Mouse (Mus musculus) CH12.LX (cell line): ENCODE data around the gene Gab1. TPM values are rescaled to one million over a fixed set of nuclear protein-coding genes. Genes with fewer than 3 reads are reported as not detected.
A peak's percentile ranks its signal among the peaks of the same experiment; 100 is the strongest.

ENCODE experiments used
- DNase-seq: peaks from one replicate; pipeline ENCODE4 v3.0.0-alpha.2; 2013; ENCODE audit errors: extremely low read depth
- H3K27ac ChIP-seq: 2 replicates; pipeline ENCODE4 v1.5.1; 2012; ENCODE audit warnings: low read depth, mild to moderate bottlenecking, control low read depth, moderate library complexity; ENCODE audit not compliant: insufficient read depth
- H3K27me3 ChIP-seq: replicated peaks from 2 replicates; pipeline ENCODE3; 2012; ENCODE audit warnings: inconsistent platforms
- H3K36me3 ChIP-seq, 2 experiments: replicated peaks in 1 of 2; 2 replicates each; pipeline versions ENCODE3 to v1.6.1; 2012; ENCODE audit warnings: inconsistent platforms in 1 of 2, low read length in 1 of 2, mild to moderate bottlenecking in 1 of 2, mixed read lengths in 1 of 2, moderate library complexity in 1 of 2; ENCODE audit not compliant: control insufficient read depth in 1 of 2, insufficient read depth in 1 of 2
- H3K4me1 ChIP-seq, 2 experiments: 2 replicates each; pipeline ENCODE4 v1.6.1; 2012; ENCODE audit warnings: inconsistent platforms in 1 of 2, moderate library complexity in 1 of 2; ENCODE audit not compliant: insufficient read depth in 2 of 2, control insufficient read depth in 1 of 2
- H3K4me2 ChIP-seq: 2 replicates; pipeline ENCODE4 v1.6.1; 2012; ENCODE audit warnings: low read depth, mild to moderate bottlenecking, control low read depth; ENCODE audit not compliant: poor library complexity, insufficient read depth, severe bottlenecking
- H3K4me3 ChIP-seq, 3 experiments: fragments of 150-350 bp in 1 of 3; sonication (generic) in 1 of 3; replicated peaks in 1 of 3; 2 replicates each; pipeline versions ENCODE3 to v1.5.1; 2011 to 2012; ENCODE audit warnings: low read depth in 2 of 3, low read length in 2 of 3, mild to moderate bottlenecking in 2 of 3, moderate library complexity in 2 of 3, control low read depth in 1 of 3, improper control_type of control experiment in 1 of 3, inconsistent platforms in 1 of 3, mixed read lengths in 1 of 3; ENCODE audit not compliant: poor library complexity in 1 of 3
- H3K79me2 ChIP-seq: replicated peaks from 2 replicates; pipeline ENCODE4 v1.6.1; 2012; ENCODE audit warnings: mild to moderate bottlenecking, moderate library complexity; ENCODE audit not compliant: control insufficient read depth, poor library complexity, insufficient read depth, severe bottlenecking; ENCODE audit errors: extremely low read depth
- H3K9ac ChIP-seq: 2 replicates; pipeline ENCODE4 v1.6.1; 2012; ENCODE audit warnings: low read depth, mild to moderate bottlenecking, control low read depth, moderate library complexity; ENCODE audit not compliant: insufficient read depth
- H3K9me3 ChIP-seq: replicated peaks from 2 replicates; pipeline ENCODE3; 2012; ENCODE audit warnings: low read length, inconsistent platforms, mixed read lengths
- BHLHE40 ChIP-seq: IDR thresholded peaks from 2 replicates; pipeline ENCODE4 v1.6.1; 2011; ENCODE audit warnings: mild to moderate bottlenecking, low read depth, low read length, improper control_type of control experiment
- CHD1 ChIP-seq: IDR thresholded peaks from 2 replicates; pipeline ENCODE4 v1.6.1; 2012; ENCODE audit warnings: low read depth, low read length, improper control_type of control experiment, inconsistent platforms
- CHD2 ChIP-seq: IDR thresholded peaks from 2 replicates; pipeline ENCODE4 v1.6.1; 2011; ENCODE audit warnings: low read length, improper control_type of control experiment
- CTCF ChIP-seq, 2 experiments: IDR thresholded peaks in 1 of 2; conservative IDR thresholded peaks in 1 of 2; 2 replicates each; pipeline ENCODE4 v1.5.1; 2011 to 2012; ENCODE audit warnings: low read depth in 2 of 2, low read length in 2 of 2, improper control_type of control experiment in 1 of 2, inconsistent platforms in 1 of 2, mild to moderate bottlenecking in 1 of 2, moderate library complexity in 1 of 2
- E2F4 ChIP-seq: IDR thresholded peaks from 2 replicates; pipeline ENCODE4 v1.6.1; 2011; ENCODE audit warnings: low read depth, low read length, improper control_type of control experiment; ENCODE audit not compliant: insufficient replicate concordance
- ELF1 ChIP-seq: IDR thresholded peaks from 2 replicates; pipeline ENCODE4 v1.6.1; 2014; ENCODE audit warnings: low read depth, mild to moderate bottlenecking, inconsistent platforms, low read length, improper control_type of control experiment
- EP300 ChIP-seq: IDR thresholded peaks from 2 replicates; pipeline ENCODE4 v1.6.1; 2011; ENCODE audit warnings: low read length, improper control_type of control experiment
- ETS1 ChIP-seq: conservative IDR thresholded peaks from 2 replicates; pipeline ENCODE4 v1.6.1; 2012; ENCODE audit warnings: low read depth, mild to moderate bottlenecking, inconsistent platforms, low read length, improper control_type of control experiment, moderate library complexity
- GABPA ChIP-seq: IDR thresholded peaks from 2 replicates; pipeline ENCODE4 v1.6.1; 2012; ENCODE audit warnings: low read depth, low read length, improper control_type of control experiment, inconsistent platforms; ENCODE audit not compliant: insufficient replicate concordance
- HCFC1 ChIP-seq: IDR thresholded peaks from 2 replicates; pipeline ENCODE4 v1.6.1; 2012; ENCODE audit warnings: low read depth, mild to moderate bottlenecking, inconsistent platforms, low read length, improper control_type of control experiment
- IRF4 ChIP-seq: IDR thresholded peaks from 2 replicates; pipeline ENCODE4 v1.6.1; 2014; ENCODE audit warnings: low read depth, mild to moderate bottlenecking, inconsistent platforms, low read length, improper control_type of control experiment
- JUN ChIP-seq: IDR thresholded peaks from 2 replicates; pipeline ENCODE4 v1.6.1; 2011; ENCODE audit warnings: low read depth, mild to moderate bottlenecking, low read length, improper control_type of control experiment, moderate library complexity; ENCODE audit not compliant: insufficient read depth
- JUND ChIP-seq: conservative IDR thresholded peaks from 2 replicates; pipeline ENCODE4 v1.6.1; 2011; ENCODE audit warnings: low read depth, low read length, improper control_type of control experiment
- KAT2A ChIP-seq: IDR thresholded peaks from 2 replicates; pipeline ENCODE4 v1.6.1; 2012; ENCODE audit warnings: low read length, improper control_type of control experiment, inconsistent platforms; ENCODE audit not compliant: insufficient replicate concordance
- MAFK ChIP-seq: IDR thresholded peaks from 2 replicates; pipeline ENCODE4 v1.6.1; 2011; ENCODE audit warnings: low read length, improper control_type of control experiment; ENCODE audit not compliant: insufficient replicate concordance
- MAX ChIP-seq: IDR thresholded peaks from 2 replicates; pipeline ENCODE4 v1.6.1; 2011; ENCODE audit warnings: low read length, improper control_type of control experiment
- MAZ ChIP-seq: IDR thresholded peaks from 2 replicates; pipeline ENCODE4 v1.6.1; 2012; ENCODE audit warnings: low read depth, mild to moderate bottlenecking, inconsistent platforms, low read length, improper control_type of control experiment, moderate library complexity
- MEF2A ChIP-seq: IDR thresholded peaks from 2 replicates; pipeline ENCODE4 v1.6.1; 2014; ENCODE audit warnings: low read depth, mild to moderate bottlenecking, inconsistent platforms, low read length, improper control_type of control experiment, borderline replicate concordance
- MXI1 ChIP-seq: IDR thresholded peaks from 2 replicates; pipeline ENCODE4 v1.6.1; 2011; ENCODE audit warnings: mild to moderate bottlenecking, low read depth, low read length, improper control_type of control experiment
- MYC ChIP-seq: IDR thresholded peaks from 2 replicates; pipeline ENCODE4 v1.6.1; 2011; ENCODE audit warnings: low read depth, mild to moderate bottlenecking, improper control_type of control experiment, low read length
- NELFE ChIP-seq: IDR thresholded peaks from 2 replicates; pipeline ENCODE4 v1.6.1; 2011; ENCODE audit warnings: low read depth, low read length, improper control_type of control experiment
- NRF1 ChIP-seq: IDR thresholded peaks from 2 replicates; pipeline ENCODE4 v1.6.1; 2014; ENCODE audit warnings: low read depth, mild to moderate bottlenecking, inconsistent platforms, low read length, improper control_type of control experiment, moderate library complexity
- PAX5 ChIP-seq: IDR thresholded peaks from 2 replicates; pipeline ENCODE4 v1.6.1; 2012; ENCODE audit warnings: low read length, inconsistent platforms, mixed read lengths
- POLR2A ChIP-seq: IDR thresholded peaks from 2 replicates; pipeline ENCODE4 v1.6.1; 2011; ENCODE audit warnings: low read depth, mild to moderate bottlenecking, improper control_type of control experiment, low read length
- POLR2AphosphoS2 ChIP-seq: IDR thresholded peaks from 2 replicates; pipeline ENCODE4 v1.6.1; 2011; ENCODE audit warnings: low read depth, low read length, improper control_type of control experiment
- RAD21 ChIP-seq: IDR thresholded peaks from 2 replicates; pipeline ENCODE4 v1.6.1; 2011; ENCODE audit warnings: low read depth, mild to moderate bottlenecking, low read length, improper control_type of control experiment, moderate library complexity
- RCOR1 ChIP-seq: conservative IDR thresholded peaks from 2 replicates; pipeline ENCODE4 v1.6.1; 2012; ENCODE audit warnings: low read depth, mild to moderate bottlenecking, inconsistent platforms, low read length, improper control_type of control experiment
- SIN3A ChIP-seq: IDR thresholded peaks from 2 replicates; pipeline ENCODE4 v1.6.1; 2012; ENCODE audit warnings: low read length, improper control_type of control experiment, inconsistent platforms
- SMC3 ChIP-seq: IDR thresholded peaks from 2 replicates; pipeline ENCODE4 v1.6.1; 2011; ENCODE audit warnings: low read depth, low read length, improper control_type of control experiment
- TBP ChIP-seq: conservative IDR thresholded peaks from 2 replicates; pipeline ENCODE4 v1.6.1; 2011; ENCODE audit warnings: low read depth, low read length, improper control_type of control experiment
- TCF12 ChIP-seq: IDR thresholded peaks from 2 replicates; pipeline ENCODE4 v1.6.1; 2014; ENCODE audit warnings: low read depth, mild to moderate bottlenecking, inconsistent platforms, low read length, improper control_type of control experiment
- UBTF ChIP-seq: IDR thresholded peaks from 2 replicates; pipeline ENCODE4 v1.6.1; 2012; ENCODE audit warnings: low read depth, mild to moderate bottlenecking, inconsistent platforms, low read length, improper control_type of control experiment, moderate library complexity
- USF1 ChIP-seq: IDR thresholded peaks from 2 replicates; pipeline ENCODE4 v1.6.1; 2014; ENCODE audit warnings: low read depth, mild to moderate bottlenecking, inconsistent platforms, low read length, improper control_type of control experiment
- USF2 ChIP-seq: conservative IDR thresholded peaks from 2 replicates; pipeline ENCODE4 v1.6.1; 2011; ENCODE audit warnings: low read depth, low read length, improper control_type of control experiment
- ZC3H11A ChIP-seq: IDR thresholded peaks from 2 replicates; pipeline ENCODE4 v1.6.1; 2012; ENCODE audit warnings: low read depth, mild to moderate bottlenecking, inconsistent platforms, low read length, improper control_type of control experiment
- ZKSCAN1 ChIP-seq: IDR thresholded peaks from 2 replicates; pipeline ENCODE4 v1.6.1; 2012; ENCODE audit warnings: low read depth, inconsistent platforms, low read length, improper control_type of control experiment, borderline replicate concordance
- ZMIZ1 ChIP-seq: IDR thresholded peaks from 2 replicates; pipeline ENCODE4 v1.6.1; 2012; ENCODE audit warnings: low read depth, mild to moderate bottlenecking, inconsistent platforms, low read length, improper control_type of control experiment
- ZNF384 ChIP-seq: IDR thresholded peaks from 2 replicates; pipeline ENCODE4 v1.6.1; 2012; ENCODE audit warnings: low read depth, low read length, improper control_type of control experiment, inconsistent platforms
- dilution Hi-C: fragments of 300-500 bp; cut with MboI; formaldehyde crosslinking; loops from 2 replicates; pipeline ENCODE4 v1.14.3; 2020; ENCODE audit warnings: low sequenced_read_pairs; ENCODE audit not compliant: extremely low pct_unique_long_range_greater_than_20kb, extremely low pct_ligation_motif_present
- in situ Hi-C: fragments of 300-500 bp; cut with MboI; formaldehyde crosslinking; loops from 3 replicates; pipeline ENCODE4 v1.14.3; 2019; ENCODE audit warnings: low sequenced_read_pairs, low pct_ligation_motif_present, low pct_unique_long_range_greater_than_20kb, mixed read lengths
- polyA plus RNA-seq: library from polyadenylated mRNA; unstranded; fragments of >175 nt; gene quantifications from 2 replicates; pipeline ENCODE4 v1.2.1, GENCODE M21; 2012; ENCODE audit warnings: low read depth; ENCODE audit not compliant: insufficient read length
- total RNA-seq, 2 experiments: library from RNA; depleted of rRNA; stranded (reverse); fragments of 300-350 nt in 1 of 2; fragments of >200 nt in 1 of 2; gene quantifications; 2 replicates each; pipeline ENCODE4 v1.2.3; 2012 to 2014

Gab1 gene
- total and polyA plus RNA-seq, 3 experiments, result 0.08 TPM; not detected in 2

- peak overlapping the region; percentile 34 for H3K4me2 ChIP-seq
- H3K27ac ChIP-seq, result peak overlapping the region; percentile 84
- no peaks in the 10 kb centered on the region for H3K79me2 ChIP-seq
- in situ Hi-C loops (no loop called here), dilution Hi-C loops (no loop called here)
- no peaks in the 10 kb centered on the region for H3K9me3 ChIP-seq
- H3K4me3 ChIP-seq, result peak overlapping the region in 1 of 3 experiments; percentile 11
- TF ChIP-seq IRF4, result peak; percentile 94
- TF ChIP-seq MAX, result peak; percentile 54
- peak; percentile 99 for TF ChIP-seq CHD1
- TF ChIP-seq USF1, result no peak
- TF ChIP-seq NELFE, result 0 out of 2 replicates have a peak, but pooled peaks have one; percentile 22
- TF ChIP-seq KAT2A, result no peak
- peak; percentile 61 for TF ChIP-seq BHLHE40
- TF ChIP-seq PAX5, result no peak
- TF ChIP-seq EP300, result peak; percentile 82
- no peak for TF ChIP-seq GABPA
- TF ChIP-seq SMC3, result no peak; the same call in 1 of the 2 replicates
- no peak for TF ChIP-seq ZNF384
- TF ChIP-seq MAFK, result 0 out of 2 replicates have a peak, but pooled peaks have one; percentile 23
- TF ChIP-seq POLR2AphosphoS2, result no peak
- TF ChIP-seq SIN3A, result peak; percentile 69; the same call in 1 of the 2 replicates
- no peak for TF ChIP-seq NRF1
- peak; percentile 7 for TF ChIP-seq RAD21
- TF ChIP-seq TCF12, result peak; percentile 74
- peak; percentile 93 for TF ChIP-seq CHD2
- no peak for TF ChIP-seq CTCF (conservative IDR thresholded peaks at IDR 0.05 in 1 of 2, IDR thresholded peaks at IDR 0.05 in 1 of 2; ENCODE audit: low read depth in 2 of 2, low read length in 2 of 2)
- TF ChIP-seq TBP, result no peak
- no peak; the same call in 1 of the 2 replicates for TF ChIP-seq ZMIZ1
- peak; percentile 82 for TF ChIP-seq RCOR1
- peak; percentile 95 for TF ChIP-seq MEF2A
- no peak for TF ChIP-seq USF2
- TF ChIP-seq MAZ, result peak; percentile 63; the same call in 1 of the 2 replicates
- TF ChIP-seq ZKSCAN1, result no peak
- TF ChIP-seq JUND, result peak; percentile 75
- TF ChIP-seq ELF1, result no peak; the same call in none of the 2 replicates
- TF ChIP-seq E2F4, result no peak
- no peak for TF ChIP-seq ZC3H11A
- TF ChIP-seq HCFC1, result peak; percentile 21; the same call in 1 of the 2 replicates
- TF ChIP-seq POLR2A, result 0 out of 2 replicates have a peak, but pooled peaks have one; percentile 21
- TF ChIP-seq MYC, result peak; percentile 65; the same call in 1 of the 2 replicates
- peak; percentile 67; the same call in 1 of the 2 replicates for TF ChIP-seq MXI1
- TF ChIP-seq UBTF, result no peak
- TF ChIP-seq ETS1, result peak; percentile 79
- TF ChIP-seq JUN, result peak; percentile 81
- peaks cover 13 to 21% of the 10 kb centered on the region in 2 experiments for H3K4me1 ChIP-seq
- no peaks in the 10 kb centered on the region for H3K27me3 ChIP-seq
- H3K36me3 ChIP-seq, result no peaks in the 10 kb centered on the region
- peak overlapping the region; percentile 51 for H3K9ac ChIP-seq
- peak; percentile 60 for DNase-seq
These were observed 27.7 kb downstream of the Gab1 start for GRCm38 (mm10) chr8:80852412-80853165.
